Mouse (Mus musculus) erythroblast, embryonic 14.5 days (primary cell): ENCODE results near the gene Alg2. TPM values are rescaled to one million over a fixed set of nuclear protein-coding genes. Genes with fewer than 3 reads are reported as not detected.

Experiments used
- H3K27me3 ChIP-seq: 2 replicates; pipeline ENCODE4 v1.6.1; 2012; ENCODE audit warnings: inconsistent platforms; ENCODE audit not compliant: control insufficient read depth
- H3K36me3 ChIP-seq: 2 replicates; pipeline ENCODE4 v1.6.1; 2012; ENCODE audit warnings: mild to moderate bottlenecking, inconsistent platforms; ENCODE audit not compliant: control insufficient read depth
- H3K4me1 ChIP-seq: 2 replicates; pipeline ENCODE4 v1.6.1; 2012; ENCODE audit warnings: inconsistent platforms; ENCODE audit not compliant: control insufficient read depth
- H3K4me3 ChIP-seq: replicated peaks from 2 replicates; pipeline ENCODE3; 2012; ENCODE audit warnings: moderate library complexity, mild to moderate bottlenecking, inconsistent platforms
- H3K9me3 ChIP-seq: 2 replicates; pipeline ENCODE4 v1.6.1; 2012; ENCODE audit warnings: low read length, inconsistent platforms, mixed read lengths; ENCODE audit not compliant: control insufficient read depth
- GATA1 ChIP-seq: IDR thresholded peaks from 2 replicates; pipeline ENCODE4 v1.6.1; 2012; ENCODE audit warnings: low read length, inconsistent platforms, mixed read lengths
- TAL1 ChIP-seq: IDR thresholded peaks from 3 replicates; pipeline ENCODE4 v1.6.1; 2012; ENCODE audit warnings: low read length, inconsistent platforms, mixed read lengths
- polyA plus RNA-seq: library from polyadenylated mRNA; stranded (reverse); fragments of >175 nt; gene quantifications from 2 replicates; pipeline ENCODE4 v1.2.3, GENCODE M21; 2012

The Alg2 gene
- polyA plus RNA-seq: 0.12 and 0.22 TPM in 2 replicates

DNA sequence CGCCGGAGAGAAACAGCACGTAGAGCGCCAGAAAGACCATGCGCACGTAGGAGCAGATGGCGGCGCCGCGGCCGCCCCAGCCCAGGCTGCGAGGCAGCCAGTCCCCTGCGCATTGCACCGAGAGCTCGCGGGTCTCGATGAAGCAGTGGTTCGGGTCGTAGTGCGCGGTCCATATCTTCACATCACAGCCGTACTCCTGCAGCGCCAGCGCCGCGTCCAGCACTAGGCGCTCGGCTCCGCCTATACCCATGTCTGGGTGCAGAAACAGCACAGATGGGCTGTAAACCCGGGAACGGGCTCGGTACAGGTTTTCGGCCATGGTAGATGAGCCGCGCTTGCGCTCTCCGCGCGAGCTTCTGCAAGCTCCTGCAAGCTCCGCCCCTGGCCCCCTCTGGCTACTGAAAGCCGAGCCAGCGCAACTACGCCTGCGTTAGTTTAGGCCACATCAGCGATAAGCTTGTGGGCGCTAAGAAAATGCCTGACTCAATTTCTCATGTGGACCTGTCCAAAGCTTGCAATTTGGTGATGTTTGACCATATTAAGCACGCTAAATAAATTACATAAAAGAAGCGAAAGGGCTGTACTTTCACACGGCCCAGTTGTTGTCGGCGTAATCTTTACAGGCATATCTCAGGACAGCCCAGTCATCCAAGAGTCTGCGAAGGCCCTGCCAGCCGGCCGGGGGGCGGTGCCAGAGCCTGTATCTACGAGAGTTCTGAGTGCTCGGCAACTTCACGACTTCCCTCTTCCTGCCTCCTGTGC, at the start of gene Alg2, which contains the start of gene Sec61b:
TSS of gene Alg2 (minus strand) at position 366 of the 762 bp plus-strand sequence.
TSS of gene Sec61b (plus strand) at position 691 of the 762 bp plus-strand sequence.
- peak within 1 kb of the TSS; percentile 79 for H3K4me3 ChIP-seq
- H3K9me3 ChIP-seq: peaks cover 5% of the 10 kb centered on the region
- H3K36me3 ChIP-seq: peaks cover 64% of the 10 kb centered on the region
- TF ChIP-seq GATA1 (peak; percentile 65), TAL1 (no peak)
- no peaks in the 10 kb centered on the region for H3K27me3 ChIP-seq
- peaks cover 31% of the 10 kb centered on the region for H3K4me1 ChIP-seq

DNA sequence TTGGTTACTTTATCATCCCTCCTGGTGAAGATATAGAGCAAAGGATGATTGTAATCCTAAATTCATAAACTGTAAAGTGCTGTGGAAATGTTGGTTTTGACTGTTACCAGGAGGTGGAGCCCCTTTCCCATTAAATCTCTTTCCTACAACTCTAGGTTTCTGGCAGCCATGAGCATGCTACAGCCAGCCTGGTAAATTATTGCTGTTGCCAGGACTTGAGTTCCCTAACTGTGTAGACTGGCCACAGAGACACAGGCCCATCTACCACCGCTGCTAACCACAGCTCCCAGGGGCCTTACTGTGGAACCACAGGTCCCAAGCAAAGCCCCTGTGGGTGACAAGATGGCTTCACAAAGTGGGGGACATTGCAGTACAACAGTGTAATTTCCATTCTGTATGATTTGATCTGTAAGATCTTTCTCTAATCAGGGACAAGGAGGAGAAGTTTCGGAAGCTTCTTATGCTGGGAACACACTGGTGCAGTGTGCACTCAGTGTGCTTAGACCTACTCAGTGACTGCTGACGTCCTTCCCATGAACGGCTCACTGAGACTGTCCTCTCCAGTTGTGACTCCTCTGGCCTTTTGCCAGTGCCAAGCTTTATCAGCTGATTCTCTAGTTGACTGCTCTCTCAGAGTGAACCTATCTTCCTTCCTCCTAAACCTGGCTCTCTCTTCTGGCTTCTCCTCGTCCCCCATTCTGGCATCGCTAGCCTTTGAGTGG, 47.9 kb upstream of the Alg2 start:
- TF ChIP-seq TAL1 (no peak), GATA1 (no peak)
- no peaks in the 10 kb centered on the region for H3K9me3 ChIP-seq
- H3K4me3 ChIP-seq: no peak overlapping the region
- no peaks in the 10 kb centered on the region for H3K27me3 ChIP-seq
- no peaks in the 10 kb centered on the region for H3K4me1 ChIP-seq
- no peaks in the 10 kb centered on the region for H3K36me3 ChIP-seq

DNA sequence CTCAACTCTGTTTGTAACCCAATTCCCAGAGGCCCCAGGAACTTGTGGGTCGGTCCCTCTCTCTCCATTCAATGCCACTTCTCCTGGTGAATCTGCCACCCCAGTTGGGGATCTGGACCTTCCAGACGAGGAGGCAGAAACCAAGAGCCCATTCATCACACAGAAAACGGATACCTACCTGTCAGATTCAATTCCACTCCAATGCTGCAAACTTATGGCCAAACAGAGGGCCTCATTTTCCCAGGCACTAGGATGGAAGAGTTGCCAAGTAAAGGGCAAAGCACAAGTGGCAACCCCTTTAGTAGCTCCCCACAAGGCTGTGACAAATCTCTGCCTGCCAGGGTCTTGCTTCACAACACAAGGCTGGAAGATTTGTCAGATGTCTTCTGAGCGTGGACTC, 45.9 kb upstream of the Alg2 start:
- TF ChIP-seq GATA1: no peak
- TF ChIP-seq TAL1: no peak
- no peak overlapping the region for H3K4me3 ChIP-seq
- no peaks in the 10 kb centered on the region for H3K9me3 ChIP-seq
- H3K4me1 ChIP-seq: no peaks in the 10 kb centered on the region
- no peaks in the 10 kb centered on the region for H3K36me3 ChIP-seq
- no peaks in the 10 kb centered on the region for H3K27me3 ChIP-seq

DNA sequence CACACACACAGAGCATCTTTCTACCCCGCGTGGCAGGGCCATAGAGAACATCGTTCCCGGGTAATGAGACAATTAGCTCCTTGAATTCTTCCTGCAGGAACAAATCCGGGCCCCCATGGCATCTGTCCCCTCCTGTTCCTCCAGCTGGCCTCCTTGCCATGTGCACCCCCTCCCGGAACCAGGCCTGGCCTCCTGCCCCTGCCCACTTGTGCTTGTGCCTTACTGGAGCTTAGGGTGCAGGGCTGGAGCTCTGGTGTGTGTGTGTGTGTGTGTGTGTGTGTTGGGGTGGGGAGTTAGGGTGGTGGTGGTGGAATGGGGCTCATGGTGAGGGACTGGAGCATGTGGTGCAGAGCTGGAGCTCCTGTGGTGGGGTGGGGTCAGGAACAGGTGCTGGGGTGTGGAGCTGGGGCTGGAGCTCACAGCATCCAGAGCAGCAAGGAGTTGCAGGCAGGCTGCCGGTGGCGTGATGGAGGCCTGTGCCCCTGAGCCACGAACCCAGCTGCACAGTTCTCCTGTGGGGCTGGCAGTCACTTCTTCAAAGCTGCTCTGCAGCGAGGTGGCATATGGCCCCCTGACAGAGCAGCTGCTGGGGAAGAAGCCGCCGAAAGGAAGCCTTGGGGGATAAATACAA, 44.5 kb upstream of the Alg2 start:
- H3K9me3 ChIP-seq: no peaks in the 10 kb centered on the region
- no peak for TF ChIP-seq GATA1
- TF ChIP-seq TAL1: no peak
- H3K27me3 ChIP-seq: no peaks in the 10 kb centered on the region
- H3K4me3 ChIP-seq: no peak overlapping the region
- H3K4me1 ChIP-seq: no peaks in the 10 kb centered on the region
- no peaks in the 10 kb centered on the region for H3K36me3 ChIP-seq

DNA sequence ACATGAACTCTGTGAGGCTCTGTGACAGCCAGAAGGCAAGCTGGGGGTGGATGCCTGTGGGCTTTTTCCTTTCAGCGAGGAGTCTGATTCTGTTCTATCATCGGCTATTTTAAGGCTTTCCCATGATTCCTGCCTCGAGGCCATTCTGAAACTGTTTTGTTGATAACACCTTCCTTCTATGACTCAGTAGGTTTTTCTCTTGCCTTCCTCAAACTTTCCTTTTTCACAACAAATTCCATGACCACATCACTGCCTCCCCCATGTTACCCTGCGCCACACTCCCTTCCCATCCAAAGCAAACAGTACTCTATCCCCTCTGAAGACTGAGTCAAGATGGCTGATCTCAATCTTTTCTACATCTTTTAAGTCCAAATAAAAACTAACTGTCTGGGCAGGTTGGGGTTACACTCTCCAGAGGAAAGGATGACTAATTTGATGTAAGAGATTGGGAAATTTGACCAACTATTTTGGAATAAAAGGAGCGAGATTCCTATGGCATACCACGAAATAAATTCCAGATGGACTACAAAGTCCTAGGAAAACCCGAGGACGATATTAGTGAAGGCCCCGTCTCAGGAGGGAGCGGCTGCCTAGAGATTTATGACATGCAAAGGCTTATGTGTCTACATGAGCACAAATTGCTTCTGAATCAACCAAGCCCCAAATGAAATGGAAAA, 30.8 kb upstream of the Alg2 start:
- H3K36me3 ChIP-seq: no peaks in the 10 kb centered on the region

DNA sequence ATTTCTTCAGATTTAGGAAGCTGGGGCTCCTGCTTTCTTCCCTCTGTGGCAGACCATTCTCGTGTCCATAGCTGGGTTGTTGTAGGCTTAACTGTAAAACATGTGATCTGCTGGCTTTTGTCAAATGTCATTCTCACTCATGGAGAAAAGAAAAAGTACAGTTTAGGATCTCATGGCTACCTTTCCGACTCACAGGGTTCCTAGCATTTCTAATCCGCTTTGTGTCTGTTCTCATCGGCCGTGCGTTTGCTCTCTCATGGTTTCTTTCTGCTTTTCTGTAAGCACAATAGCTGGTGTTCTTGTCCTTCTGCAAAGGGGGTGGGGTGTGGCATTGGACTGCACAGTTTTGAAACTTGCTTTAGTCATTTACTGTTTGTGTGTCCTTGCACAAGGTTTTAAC, 28.9 kb upstream of the Alg2 start:
- Histone ChIP-seq H3K27me3 (no peaks in the 10 kb centered on the region), H3K36me3 (no peaks in the 10 kb centered on the region), H3K4me3 (no peak overlapping the region), H3K9me3 (no peaks in the 10 kb centered on the region), H3K4me1 (no peaks in the 10 kb centered on the region)
- no peak for TF ChIP-seq TAL1
- no peak for TF ChIP-seq GATA1

More for the DNA sequence above, 30.8 kb upstream of the Alg2 start:
- H3K9me3 ChIP-seq: no peaks in the 10 kb centered on the region
- no peaks in the 10 kb centered on the region for H3K4me1 ChIP-seq
- H3K27me3 ChIP-seq: no peaks in the 10 kb centered on the region
- no peak overlapping the region for H3K4me3 ChIP-seq
- TF ChIP-seq TAL1: no peak
- no peak for TF ChIP-seq GATA1

DNA sequence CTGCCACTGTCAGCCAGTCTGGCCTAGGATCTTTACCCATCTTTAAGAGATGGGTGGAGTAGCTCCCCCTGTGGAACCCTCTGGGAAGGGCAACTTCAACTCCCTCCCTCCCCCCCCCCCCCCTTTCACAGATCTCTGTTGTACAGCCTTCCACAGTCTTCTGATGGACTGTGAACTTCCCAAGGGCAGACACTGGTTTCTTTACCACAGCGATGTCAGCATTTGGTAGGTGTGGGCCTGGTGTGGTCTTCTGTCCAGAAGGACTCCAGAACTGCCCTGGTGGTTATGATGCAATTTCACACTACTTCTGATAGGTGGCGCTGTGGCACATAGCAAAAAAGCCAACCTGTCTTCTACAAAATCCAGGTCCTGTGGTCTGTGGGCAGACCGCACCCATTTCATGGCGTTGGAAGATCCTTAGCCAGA, 28.4 kb upstream of the Alg2 start:
- Histone ChIP-seq H3K4me3 (no peak overlapping the region), H3K9me3 (no peaks in the 10 kb centered on the region), H3K36me3 (no peaks in the 10 kb centered on the region), H3K4me1 (no peaks in the 10 kb centered on the region), H3K27me3 (no peaks in the 10 kb centered on the region)
- TF ChIP-seq TAL1: no peak
- TF ChIP-seq GATA1: no peak

DNA sequence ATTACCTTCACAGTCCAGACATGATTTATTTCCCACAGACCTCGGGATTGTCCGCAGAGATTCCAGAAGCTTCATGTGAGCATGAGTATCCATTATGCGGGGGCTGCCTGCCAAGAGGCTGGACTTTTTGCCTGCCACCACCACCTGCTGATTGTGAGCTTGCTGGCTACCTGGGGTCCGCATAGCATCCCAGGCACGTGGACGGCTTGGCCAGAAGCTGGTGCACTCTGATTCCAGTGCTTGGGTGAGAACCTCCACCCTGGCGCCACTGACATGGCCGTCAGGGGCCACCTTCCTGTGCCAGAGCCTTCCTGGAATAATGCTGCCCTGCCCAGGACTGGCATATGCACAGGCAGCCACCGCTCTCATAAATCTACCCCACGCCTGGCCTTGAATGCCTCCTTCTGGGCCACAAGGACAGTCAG, 25.0 kb upstream of the Alg2 start:
- H3K9me3 ChIP-seq: no peaks in the 10 kb centered on the region

More for the DNA sequence above, 25.0 kb upstream of the Alg2 start:
- Histone ChIP-seq H3K27me3 (no peaks in the 10 kb centered on the region), H3K36me3 (no peaks in the 10 kb centered on the region), H3K4me3 (no peak overlapping the region), H3K4me1 (no peaks in the 10 kb centered on the region)
- TF ChIP-seq TAL1: no peak
- no peak for TF ChIP-seq GATA1
